Mouse (Mus musculus): ENCODE results near the gene Card14.
"Not testable (repeated sequence)": the region's sequence is repeated elsewhere in the genome, so short reads cannot be mapped to it uniquely, and the experiment has no call there.

Card14 gene

GRCm38 (mm10) chr11:119307658-119307867 lies at the start of gene Card14:
Gene Card14 (plus strand): TSS chr11:119307768.
- DNase-seq: no peak

- no peak for DNase-seq
Observed at GRCm38 (mm10) chr11:119258216-119258571, 49.4 kb upstream of the Card14 start.

DNA sequence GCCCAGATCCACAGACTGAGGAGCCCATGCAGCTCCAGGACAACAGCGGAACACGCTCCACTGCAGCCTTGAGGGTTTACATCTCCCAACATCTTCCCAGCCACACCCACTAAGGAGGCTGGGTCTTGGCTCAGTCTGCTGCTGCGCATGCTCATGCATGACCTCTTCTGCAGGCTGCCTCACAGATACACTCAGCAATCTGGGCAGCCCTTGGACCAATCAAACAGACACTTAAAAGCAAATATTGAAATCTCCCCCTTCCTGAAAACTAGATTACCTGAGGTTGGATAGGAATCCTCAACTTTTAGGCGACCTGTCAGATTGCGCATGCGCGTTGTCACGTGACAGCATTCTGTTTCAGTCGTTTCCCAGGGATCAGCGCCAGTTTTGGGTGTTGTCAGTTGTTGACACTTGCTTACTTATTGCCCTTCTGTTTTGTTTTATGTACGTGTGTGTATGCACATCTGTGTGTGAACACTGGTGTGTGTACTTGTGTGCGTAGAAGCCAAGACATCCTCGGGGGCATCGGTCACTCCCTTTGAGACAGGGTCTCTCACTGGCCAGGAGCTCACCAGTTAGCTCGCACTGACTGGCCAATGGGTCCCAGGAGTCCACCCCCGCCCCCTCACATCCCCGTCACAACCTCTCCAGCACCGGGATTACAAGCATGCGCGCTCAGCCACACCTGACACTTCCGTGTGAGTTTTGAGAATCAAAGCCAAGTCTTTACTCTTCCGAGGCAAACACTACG lies 48.8 kb upstream of the Card14 start:
- DNase-seq: peak; percentile 72

DNA sequence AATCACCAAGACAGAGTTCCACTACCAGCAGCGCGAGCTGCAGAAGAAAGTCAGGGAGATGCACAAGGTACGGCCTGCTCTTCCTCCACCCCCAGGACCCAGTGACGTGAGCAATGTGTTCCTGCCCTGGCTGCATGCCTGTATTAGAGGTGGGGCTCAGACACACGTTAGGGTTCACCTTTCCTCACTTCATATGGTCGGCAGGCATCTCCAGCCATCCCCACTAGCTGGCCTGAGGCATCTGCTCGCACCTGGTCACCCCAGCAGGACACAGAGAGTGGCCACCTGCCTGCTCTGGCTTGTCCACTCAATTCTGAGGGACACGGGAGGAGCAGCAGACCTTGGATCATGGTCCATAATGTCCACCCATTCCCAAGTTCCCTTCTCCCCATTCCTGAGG lies 47.6 kb upstream of the Card14 start:
- DNase-seq: no peak

- no peak for DNase-seq
Observed at GRCm38 (mm10) chr11:119264413-119264812, 43.2 kb upstream of the Card14 start.

DNA sequence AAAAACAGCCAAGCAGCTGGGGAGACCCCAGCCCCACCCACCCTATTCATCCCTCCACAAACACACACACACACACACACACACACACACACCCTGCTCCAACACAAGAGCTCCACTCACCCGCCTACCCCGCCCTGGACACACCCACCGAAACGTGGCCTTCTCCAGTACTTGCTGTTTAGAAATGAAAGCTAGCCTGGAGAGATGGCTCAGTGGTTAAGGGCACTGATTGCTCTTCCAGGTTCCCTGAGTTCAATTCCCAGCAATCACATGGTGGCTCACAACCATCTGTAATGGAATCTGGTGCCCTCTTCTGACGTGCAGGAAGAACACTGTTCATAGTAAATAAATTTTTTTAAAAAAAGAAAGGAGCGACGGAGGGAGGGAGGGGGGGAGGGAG lies 41.8 kb upstream of the Card14 start:
- DNase-seq: no peak

GRCm38 (mm10) chr11:119267241-119267674 lies 40.3 kb upstream of the Card14 start:
- DNase-seq: peak; percentile 53

DNA sequence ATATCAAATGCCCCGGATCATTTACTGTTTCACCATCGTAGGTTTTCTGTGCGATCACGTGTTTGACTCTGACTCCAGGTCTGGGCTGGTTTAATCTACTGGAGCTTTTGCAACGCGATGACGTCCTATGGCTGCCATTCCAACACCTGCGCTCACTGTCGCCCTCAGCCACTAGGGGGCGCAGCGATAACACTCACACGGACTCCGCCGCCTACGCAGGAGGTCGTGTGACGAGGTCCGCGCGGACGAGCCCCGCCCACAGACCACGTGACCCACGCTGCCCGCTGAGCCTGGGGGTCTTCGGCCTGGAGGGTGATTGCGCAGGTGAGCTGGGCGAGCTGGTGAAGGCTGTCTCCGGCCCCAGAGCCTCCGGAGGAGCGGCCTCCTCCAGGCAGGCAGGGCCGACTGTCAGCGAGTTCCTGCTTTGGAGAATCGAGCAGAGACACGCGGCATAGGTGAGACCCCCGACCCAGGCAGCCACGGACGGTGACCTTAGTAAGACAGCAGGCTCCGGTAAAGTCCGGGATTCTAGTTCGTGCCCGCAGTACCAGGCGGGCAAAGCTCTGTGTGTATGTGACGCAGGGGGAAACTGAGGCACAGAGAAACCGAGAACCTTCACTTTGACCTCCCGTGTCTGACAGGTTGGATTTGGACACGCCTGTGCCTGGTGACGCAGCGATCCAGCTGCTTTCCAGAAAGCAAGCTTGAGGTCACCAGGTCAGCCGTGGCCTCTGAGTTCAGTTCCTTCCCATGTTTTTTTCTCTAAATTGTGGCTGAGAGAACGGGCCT lies 39.6 kb upstream of the Card14 start, which contains the start of gene Gaa:
Gene Gaa, plus strand, starts transcription at position 120 of the 789 bp plus-strand sequence.
- DNase-seq: peak; percentile 96

GRCm38 (mm10) chr11:119268557-119269195 lies 38.9 kb upstream of the Card14 start:
- peak; percentile 78 for DNase-seq

- DNase-seq: not testable (repeated sequence)
Observed at GRCm38 (mm10) chr11:119272492-119272891, 35.1 kb upstream of the Card14 start.

- no peak for DNase-seq
Observed at GRCm38 (mm10) chr11:119273186-119273930, 34.2 kb upstream of the Card14 start.

- DNase-seq: no peak
Observed at GRCm38 (mm10) chr11:119281030-119281429, 26.5 kb upstream of the Card14 start.

- no peak for DNase-seq
Observed at GRCm38 (mm10) chr11:119285791-119286527, 21.6 kb upstream of the Card14 start.

DNA sequence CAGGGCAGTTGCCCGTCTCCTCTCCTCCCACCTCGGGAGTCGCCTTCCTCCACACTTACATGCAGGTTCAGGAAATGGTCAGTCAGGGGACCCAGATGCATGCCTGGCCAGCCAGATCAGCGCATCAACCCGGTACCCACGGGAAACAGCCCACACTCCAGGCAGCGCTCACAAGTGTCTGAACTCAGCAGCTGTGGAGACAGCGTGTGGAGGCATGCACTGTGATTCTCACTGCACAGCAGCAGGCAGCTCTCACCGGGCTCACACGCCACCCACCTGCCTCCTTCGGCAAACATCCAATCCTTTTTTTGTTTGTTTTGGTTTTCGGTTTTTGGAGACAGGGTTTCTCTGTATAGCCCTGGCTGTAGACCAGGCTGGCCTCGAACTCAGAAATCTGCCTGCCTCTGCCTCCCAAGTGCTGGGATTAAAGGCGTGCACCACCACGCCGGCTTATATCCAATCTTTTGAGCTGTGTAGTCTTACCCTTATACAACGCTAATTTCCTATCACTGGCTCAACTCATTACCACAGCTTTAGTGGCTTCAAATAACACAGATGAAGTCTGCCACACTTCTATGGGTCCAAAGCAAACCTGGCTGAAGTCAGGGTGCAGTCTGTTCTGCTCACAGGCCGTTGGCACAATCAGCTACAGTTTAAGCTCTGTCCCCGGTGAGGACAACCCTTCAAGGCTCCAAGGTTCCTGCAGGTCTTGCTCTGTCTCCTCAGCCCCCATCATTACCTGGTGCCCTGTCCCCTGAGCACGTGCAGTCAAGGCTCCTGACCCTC lies 20.2 kb upstream of the Card14 start:
- no peak for DNase-seq

DNA sequence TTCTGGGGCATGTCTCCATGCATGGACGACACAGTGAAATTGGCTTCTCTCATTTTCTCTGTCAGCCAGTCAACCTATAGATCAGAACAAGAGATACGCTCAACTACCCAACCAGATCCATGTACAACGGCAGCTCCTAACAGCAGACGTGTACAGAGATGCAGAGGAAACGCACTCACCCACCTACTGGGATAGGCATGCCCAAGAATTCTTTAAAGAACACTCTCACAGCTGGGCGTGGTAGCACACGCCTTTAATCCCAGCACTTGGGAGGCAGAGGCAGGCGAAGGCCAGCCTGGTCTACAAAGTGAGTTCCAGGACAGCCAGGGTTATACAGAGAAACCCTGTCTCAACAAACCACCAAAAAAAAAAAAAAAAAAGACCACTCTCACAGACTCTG lies 14.7 kb upstream of the Card14 start:
- DNase-seq: not testable (repeated sequence)

DNA sequence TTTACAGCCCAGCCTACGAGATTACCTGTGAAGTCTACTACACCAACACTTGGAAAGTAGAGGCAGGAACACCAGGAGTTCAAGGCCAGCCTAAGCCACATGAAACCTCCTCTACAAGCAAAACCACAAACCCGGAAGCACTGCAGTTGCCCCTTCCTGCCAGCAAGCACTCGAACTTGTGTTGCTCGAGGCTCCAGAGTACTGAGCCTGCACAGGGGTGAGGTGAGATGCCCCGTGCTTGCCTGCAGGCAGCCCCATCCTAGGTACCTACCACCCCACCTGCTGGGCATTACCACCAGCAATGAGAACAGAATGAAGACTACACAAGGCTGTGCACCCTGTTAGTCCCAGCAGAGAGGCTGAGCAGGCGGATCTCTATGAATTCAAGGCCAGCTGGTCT lies 9.6 kb upstream of the Card14 start:
- no peak for DNase-seq

DNA sequence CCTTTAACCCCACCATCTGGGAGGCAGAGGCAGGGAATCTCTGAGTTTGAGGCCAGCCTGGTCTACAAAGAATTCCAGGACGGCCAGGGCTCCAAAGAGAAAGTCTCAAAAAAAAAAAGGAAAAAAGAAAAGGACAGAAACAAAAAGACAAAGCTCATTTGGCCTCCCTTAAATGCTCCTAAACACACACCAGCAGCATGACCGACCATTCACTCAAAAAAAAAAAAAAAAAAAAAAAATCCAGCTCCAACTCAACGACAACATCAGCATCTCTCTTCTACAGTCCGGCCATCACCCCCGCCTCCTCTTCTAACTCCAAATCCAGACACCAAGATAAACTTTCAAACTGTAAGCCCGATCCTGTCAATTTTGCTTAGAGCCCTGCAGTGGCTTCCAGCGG lies 8.7 kb upstream of the Card14 start:
- DNase-seq: no peak

DNA sequence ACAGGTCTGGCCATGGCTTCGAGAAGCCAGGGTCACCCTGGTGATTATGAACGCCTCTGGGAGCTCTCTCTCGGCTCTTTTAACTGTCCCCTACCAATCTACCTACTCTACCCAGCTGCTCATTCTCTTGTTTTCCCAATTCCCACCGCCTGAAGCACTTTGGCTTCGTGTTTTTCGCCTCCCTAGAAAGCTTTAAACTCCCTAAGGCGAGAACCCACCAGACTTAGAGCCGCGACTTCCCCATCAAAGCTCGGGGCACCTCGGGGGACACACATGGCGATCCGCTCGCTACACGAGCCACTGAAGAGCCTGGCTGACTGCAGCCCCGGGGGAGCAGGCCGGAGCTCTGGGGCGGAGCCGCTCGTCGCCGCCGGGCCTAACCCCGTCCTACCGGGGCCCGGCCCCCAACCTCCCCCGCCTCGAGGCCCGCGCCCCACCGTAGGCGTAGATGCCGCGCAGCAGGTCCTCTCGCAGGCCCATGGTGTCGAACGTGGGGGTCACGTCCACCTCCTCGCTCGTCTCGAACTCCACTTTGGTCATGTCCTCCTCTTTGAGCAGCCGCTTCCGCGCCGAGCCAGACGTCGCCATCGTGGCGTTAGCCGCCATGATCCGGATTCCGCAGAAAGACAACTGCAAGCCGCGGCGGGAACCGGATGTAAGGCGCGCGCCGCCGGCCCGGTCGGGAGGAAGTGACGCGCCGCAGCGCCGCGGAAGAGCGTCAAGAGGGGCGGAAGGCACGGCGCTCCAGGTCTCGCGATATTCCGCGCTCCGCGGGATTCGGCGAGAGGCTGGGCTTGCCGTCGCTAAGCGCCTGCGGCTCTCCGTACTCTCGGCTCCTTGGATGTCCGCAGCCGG lies 8.0 kb upstream of the Card14 start, which contains the start of gene Eif4a3:
Gene Eif4a3, minus strand, starts transcription at position 699 of the 855 bp plus-strand sequence.
- peak; percentile 95 for DNase-seq

GRCm38 (mm10) chr11:119300246-119300935 lies 7.2 kb upstream of the Card14 start:
- DNase-seq: no peak

- DNase-seq: no peak
Observed at GRCm38 (mm10) chr11:119300986-119301385, 6.6 kb upstream of the Card14 start.
